Mouse (Mus musculus) thymus, postnatal 36 days (tissue): ENCODE measurements around the gene March4.

Experiments used
- DNase-seq, 2 experiments: peaks; one replicate each; pipeline ENCODE4 v3.0.0; 2022; ENCODE audit warnings: mixed read lengths in 2 of 2

Gene March4

DNA sequence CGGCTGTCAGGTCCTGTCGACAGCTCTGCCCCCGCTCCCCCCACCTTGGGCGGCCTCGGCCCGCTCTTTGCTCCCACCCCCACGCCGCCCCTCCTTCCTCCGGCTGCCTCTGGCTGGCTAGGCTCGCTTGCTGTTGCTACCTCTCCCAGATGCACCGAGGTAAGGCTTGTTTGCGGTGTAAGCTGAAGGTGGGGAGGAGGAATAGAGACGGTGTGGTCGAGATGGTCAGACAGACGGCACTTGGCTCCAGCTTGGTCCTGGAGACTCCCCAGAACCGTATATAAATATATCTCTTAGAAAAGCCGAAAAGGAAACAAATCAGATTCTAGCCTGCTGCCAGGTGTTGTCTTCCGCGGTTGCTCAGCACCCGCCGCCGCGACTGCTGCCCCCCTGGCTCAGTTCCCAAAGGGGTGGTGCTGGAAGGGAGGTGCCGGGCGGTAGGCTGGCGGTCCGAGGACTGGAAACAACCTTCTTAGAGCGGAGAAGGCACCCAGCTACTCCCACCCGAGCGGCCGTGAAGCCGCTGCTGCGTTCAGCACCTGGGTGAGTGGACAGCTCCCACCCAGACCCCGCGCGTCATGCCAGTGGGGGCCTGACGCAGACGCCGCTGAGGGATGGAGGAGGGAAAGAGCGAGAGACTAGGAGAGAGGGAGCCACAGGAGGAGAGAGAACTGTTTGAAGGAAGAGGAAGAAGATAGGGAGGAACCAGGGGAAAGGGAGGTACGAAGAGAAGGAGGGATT is at the start of gene March4:
March4 (minus strand) TSS at position 320 of the 741 bp plus-strand sequence.
- DNase-seq: peak; percentile 28 to 33

DNA sequence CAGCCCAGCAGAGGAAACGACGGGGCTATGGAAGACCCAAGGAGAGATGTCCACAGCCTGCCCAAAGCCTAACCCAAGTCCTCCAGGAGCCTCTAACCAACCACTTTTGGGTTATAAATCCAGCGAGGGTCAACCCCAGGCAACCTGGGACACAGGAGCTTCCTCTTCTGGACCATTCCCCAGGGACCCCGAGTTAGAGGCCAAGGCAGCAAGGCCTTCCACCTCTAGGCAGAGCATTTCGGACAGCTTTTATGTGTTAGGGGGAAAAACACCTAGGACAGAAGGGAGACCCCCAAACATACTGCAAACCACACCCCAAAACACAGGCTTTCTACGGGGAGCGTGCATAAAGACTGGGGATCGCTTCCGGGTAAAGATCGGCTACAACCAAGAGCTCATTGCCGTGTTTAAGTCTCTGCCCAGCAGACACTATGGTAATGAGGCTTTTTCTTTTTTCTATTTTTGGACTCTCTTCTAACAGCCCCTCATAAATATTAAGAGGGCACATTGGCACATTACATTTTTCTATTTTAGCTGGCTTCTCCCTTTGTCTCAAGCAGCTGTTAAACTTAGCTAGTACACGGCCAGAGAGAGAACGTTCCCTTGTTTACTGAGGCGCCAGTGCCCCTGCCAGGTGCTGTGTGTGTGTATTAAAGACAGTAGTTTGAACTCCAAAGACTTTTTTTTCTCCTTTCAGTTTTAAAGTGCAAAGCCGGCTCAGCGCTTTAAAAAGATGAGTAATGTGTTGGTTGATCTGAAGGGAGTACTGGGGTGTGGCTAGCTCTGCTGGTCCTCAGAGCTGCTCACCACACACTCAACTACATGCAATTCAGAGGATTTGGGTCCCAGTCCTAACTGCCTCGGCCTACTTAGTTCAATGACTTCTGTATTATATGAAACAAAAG is 49.5 kb upstream of the March4 start:
- no peak for DNase-seq

DNA sequence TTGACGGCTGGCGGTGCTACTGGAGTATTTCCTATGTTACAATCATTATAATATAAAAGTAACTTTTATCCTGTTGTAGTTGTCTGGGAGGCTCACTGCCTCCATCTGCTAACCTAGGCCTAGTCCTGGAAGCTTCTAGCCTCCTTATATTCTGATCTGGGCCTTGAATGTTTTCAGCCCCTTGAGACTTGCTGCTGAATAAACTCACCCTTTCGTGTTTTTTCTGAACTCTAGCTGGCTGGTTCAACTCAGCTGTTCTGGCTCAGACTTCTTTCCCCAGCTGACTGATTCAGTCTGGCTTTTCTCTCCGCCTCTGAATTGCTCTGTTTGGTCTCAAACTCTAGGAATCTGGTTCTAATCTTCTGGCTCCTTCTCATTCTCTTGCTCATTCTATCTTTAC is 47.2 kb upstream of the March4 start:
- no peak for DNase-seq

DNA sequence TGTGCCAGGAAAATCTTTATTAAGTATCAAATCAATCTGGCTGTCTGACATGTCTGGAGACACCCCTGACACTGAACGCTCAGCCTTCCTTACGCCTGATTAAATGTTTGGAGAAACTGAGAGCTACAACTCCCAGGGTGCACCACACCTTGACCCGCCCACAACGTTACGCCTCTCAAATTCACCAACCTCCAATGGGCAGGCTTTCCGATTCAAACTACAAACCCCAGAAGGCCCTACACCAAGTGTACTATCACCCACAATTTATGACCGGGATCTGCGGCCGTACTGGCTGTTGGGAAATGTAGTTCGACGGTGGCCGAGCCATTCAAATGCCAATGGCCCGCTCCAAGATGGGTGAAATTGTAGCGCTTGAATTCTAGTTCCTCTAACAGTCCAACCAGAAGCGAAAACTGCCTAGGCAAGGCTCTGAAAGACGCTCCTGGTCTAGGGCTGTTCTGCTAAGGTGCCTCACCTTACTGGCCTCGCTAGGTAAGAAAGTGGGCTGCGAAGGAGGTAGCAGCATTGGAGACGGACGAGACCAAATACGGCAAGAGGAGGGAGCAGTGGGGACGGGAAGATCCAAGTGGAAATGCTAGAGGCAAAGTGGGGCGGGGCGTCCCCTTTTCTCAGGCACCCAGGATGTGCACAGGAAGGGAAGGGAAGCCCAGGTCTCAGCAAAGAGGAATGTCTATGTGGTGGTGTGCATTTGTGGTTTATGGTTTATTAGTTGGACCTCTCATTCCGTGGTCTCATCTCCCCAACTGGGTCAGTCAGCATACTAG is 46.4 kb upstream of the March4 start, which contains the start of gene Smarcal1:
Smarcal1 (plus strand) TSS at position 305 of the 785 bp plus-strand sequence.
- peak; percentile 89 to 92 for DNase-seq

DNA sequence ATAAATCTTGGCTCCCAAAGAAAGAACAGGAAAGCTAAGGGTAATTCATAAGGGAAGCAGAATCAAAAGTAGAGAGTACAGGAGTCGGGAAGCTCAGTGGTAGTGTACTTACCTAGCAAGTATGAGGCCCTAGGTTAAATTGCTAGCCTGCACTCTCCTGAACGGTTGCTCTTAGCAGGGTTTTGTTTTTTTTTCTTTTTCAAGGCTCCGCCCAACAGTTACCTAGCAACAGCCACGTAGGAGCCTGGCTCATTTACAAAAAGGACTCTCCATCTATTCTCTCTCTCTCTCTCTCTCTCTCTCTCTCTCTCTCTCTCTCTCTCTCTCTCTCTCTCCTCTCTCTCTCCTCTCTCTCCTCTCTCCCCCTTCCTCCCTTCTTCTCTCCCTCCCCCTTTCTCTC is 42.1 kb upstream of the March4 start:
- DNase-seq: no peak

DNA sequence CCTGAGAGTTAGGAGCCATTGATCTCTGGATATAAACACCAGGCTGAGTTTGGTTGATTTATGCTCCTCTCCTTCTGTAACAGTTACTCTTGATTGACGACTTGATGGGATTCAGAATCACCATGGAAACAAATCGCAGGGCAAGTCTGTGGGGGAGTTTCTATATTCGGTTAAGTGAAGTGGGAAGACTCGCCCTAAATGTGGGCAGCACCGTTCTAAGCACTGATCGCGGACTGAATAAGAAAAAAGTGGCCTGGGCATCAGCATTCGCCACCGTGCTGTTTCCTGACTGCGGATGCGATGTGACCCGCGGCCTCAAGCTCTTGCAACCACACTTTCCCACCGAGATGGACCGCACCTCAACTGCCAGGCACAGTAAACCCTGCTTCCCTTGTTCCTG is 41.6 kb upstream of the March4 start:
- no peak for DNase-seq

DNA sequence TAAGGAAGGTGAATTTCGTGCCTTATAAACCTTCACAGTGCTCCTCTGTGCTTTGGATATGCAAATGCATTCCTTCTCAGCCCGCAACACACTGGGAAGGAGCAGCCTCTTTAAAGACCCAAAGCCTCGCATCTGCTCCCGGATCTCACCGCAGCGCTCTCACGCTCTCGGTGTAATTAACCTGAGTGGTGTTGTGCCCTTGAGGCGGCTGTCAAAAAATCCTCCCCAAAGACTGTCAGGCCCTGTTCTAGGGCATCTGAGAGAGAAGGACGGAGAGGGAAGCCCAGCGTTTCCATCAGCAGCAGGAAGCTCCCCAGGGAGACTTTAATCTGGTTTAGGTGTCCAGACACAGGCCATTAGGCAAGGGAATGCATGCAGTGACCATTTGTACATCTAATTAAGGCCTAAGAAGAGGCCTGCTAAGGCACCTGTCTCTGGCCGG is 40.8 kb upstream of the March4 start:
- DNase-seq: no peak

DNA sequence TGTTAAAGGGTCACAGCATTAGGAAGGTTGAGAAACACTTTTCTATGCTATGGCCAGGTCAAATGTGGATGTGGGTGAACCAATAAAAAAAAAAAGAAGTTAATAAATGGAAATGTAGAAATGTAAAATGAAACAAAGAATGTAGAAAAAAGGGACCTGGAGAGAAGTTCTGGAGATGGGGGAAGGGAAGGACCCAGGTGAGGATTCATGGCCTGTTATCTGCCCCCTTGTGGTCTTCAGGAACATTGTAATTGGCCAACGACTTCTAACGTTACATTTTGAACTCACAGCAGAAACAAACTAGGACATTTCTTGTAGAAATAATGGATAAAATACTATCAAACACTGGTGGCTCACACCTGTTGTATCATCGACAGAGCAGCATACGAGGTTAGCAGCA is 38.4 kb upstream of the March4 start:
- DNase-seq: no peak

DNA sequence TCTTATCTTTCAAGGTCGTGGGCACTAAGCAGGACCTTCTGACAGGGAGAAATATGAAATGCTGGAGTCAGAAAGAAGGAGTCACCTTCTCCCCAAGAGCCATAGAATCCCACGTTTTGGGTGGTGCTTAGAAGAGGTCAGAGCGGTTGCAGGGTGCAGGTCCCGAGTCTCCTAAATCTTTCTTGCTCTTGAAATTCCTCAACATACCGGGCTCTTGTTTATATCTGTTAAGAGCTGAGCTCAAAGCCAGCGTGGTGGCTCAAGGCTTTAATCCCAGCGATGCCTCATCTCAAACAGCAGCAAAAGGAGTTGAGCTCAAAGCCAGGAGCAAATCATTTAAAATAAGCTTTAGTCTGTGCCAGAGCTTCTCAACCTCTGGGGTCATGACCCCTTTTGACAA is 37.9 kb upstream of the March4 start:
- DNase-seq: no peak

DNA sequence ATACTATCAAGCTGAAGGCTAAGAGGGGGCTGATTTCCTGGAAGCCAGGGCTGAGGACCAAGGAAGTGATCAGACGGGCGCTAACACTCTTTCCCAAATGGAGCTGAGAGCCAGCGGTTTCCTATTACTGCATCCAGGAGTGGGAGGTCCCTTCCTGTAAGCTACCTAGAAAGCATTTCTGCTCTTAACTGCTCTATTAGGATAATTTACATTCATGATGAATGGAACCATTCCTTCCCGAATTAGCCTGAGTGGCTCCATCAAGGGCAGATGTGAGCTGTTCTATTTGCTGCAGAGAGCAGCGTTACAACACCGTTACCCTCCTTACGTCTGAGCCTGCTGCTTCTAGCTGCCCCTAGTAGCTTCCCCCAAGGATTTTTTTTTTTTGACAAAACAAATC is 37.3 kb upstream of the March4 start:
- no peak for DNase-seq

DNA sequence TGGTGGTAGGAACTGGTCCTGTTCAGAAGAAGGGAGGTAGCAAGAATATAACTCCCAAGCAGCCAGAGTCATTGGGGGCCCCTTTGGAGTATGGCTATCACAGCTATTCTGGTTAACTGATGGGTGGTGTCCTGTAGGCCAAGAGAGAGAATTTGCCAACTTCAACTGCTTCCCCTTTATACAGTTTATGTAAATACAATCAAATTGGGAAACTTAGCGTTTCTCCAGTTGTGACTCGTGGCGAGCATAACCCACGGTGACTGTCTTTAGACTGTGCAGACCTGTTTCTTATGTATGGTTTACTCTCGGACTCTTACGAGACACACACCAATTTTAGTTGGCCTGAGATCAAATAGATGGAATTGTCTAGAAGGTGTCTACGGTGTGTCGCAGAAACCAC is 32.0 kb upstream of the March4 start:
- DNase-seq: no peak

DNA sequence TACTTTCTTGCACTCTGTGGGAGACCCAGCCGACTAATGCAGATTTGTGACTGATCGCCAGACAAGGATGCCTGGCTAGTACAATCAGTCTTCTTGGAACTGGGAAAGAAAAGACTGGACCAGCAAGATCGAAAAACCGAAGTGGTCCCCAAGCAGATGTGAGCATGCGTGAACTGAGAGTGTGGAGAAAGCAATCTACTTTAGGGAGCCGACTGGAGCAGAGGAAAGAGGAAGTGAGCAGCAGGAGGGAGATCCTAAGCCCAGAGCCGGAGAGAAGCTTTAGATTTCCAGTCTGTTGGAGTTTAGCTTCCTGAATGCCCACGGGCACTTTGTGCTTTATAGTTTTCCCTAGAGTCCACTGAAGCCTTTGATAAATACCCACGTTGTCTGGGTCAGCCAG is 30.3 kb upstream of the March4 start:
- DNase-seq: no peak

DNA sequence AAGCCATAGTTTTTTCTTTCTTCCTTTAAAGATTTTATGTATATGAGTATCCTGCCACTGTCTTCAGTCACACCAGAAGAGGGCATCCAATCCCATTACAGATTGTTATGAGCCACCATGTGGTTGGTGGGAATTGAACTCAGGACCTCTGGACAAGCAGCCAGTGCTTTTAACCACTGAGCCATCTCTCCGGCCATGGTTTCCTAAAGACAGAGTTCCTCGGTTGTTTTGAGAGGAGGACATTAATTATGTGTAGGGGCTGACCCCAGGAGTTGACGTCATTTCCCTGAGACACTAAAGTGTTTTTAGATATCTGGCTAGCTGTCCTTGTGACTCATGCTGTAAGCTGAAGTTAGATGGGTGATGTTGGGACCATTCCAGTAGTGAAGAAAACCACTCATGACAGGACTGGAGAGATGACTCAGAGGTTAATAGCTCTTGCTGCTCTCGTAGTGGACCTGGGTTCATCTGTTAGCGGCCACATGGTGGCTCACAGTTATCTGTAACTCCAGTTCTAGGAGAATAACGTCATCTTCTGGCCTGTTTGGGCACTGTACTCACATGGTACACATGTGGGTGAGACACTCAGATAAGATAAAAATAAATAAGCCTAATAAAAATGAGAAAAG is 27.7 kb upstream of the March4 start:
- DNase-seq: no peak

DNA sequence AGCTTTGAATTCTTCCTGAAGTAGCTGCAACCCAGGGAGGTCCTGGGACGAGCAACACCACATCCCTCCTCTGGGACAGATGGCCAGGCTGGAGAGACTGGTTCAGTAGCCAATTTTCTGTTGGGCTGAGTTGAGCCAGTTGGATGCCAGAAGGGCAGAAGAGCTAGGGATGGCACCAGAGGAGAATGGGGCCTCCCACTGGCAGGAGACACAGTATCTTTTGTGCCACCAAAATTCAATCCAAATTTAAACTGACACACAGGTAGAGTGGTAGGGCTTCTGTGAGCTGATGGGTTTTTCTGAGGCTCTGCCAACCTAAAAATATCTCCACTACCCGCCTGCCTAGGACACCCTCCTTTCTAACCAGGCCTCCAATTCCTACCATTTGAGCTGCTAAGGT is 21.9 kb upstream of the March4 start:
- no peak for DNase-seq

DNA sequence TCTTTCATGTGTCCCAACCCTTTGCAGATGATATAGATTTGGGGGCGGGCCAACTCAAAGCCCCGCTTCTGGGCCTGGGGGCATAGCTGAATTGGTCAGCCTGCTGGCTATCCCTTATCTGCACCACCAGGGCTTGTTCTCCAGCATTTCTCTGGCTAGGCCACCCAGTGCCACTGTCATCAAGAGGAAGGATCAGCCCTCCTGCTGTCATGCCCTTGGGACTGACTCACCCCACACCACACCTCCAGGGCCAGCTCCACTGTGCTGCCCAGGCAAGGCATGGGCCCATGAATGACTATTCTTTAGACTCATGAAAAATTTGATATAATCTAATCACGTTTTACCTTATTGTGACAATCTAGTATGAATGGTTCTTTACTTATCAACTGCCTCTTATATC is 19.7 kb upstream of the March4 start:
- DNase-seq: no peak

DNA sequence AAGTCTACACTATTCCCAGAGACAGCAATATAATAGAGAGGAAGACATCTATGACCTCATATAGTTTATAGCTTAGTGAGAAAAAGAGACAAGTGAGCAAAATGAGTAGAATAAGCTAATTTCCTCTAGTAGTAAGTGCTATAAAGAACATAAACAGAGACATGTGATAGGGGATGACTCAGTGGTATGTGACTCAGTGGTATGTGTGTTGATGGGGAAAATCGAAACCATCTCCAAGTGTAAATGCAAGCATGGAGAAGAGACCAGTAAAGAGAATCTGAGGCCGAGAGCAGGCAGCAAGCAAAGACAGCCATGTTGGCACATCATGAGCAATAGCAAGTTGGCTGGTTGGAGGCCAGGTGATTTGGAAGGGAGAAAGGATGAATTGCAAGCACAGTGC is 13.6 kb upstream of the March4 start:
- no peak for DNase-seq

DNA sequence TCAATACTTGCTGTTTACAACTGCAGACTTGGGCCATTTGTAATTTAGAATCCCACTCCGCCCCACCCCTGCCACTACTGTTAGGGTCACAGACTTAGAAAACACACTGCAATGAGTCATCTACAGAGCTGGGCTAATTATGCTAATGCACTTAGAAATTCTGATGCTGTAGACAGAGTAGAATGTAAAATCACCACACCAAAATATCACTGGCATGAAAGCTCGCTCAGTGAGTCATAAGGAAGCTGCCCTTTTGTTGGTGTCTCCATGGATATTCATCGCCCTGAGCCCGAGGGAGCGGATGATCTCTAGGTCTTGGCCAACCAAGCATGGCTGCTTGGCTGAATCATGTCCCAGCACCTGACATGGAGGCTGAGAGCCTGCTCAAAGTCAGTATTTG is 1.5 kb upstream of the March4 start:
- no peak for DNase-seq

DNA sequence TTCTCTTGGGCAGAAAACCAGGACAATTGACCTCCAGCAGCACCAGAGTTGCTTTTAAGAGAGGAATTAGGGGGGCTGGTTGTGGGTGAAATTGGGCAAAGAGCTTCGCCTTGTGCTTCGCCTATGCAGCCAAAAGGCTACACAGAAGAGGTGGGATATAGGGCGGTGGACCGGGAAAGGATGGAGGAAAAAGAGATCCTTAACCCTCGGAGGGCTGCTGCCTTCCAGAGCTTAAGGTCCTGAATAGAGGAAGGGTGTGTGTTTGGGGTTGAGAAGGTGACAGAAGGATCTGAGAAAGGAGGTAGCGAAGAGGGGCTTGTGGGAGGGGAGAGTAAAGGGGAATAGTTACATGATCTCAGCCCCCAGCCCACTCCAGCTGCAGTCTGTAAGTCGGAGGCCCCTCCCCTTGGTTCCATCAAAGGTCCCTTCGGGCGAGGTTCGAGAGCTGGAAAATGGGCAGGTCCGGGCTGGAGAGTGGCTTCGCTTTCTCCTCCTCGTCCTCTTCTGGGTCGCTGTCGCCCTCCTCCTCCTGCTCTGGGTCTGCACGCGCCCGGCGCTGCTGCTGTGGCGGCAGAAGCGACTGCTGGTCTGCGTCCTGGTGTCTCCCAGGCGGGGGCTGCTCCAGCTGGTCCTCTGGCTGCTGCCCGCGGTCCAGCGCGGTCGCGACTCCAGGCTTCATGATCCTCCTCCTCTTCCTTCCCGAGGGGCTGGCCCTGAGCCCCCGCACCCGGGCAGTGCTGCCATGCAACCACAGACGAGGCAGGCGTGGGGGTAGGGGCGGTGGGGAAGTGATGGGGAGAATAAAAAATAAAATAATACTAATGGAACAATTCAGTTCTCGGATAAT is 782 bp downstream of the March4 start:
- no peak for DNase-seq

DNA sequence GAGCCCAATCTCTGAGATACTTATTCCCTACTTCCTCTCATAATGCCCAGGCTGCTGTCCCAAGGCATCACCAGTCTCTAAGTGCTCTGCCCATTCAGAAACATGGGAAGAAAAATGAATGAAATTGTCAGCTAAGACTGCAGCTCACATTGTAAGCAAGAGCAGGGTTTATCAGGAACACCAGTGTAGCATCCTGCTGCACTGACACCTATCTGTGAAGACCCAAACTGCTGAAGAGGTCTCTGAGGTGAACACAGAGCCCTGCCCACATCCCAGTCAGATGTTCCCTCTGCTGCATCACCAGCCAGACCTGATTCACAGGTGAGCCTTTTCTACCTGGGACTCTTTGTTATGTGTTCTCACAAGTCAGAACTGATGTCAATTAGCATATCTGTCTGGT is 3.3 kb downstream of the March4 start:
- DNase-seq: no peak

DNA sequence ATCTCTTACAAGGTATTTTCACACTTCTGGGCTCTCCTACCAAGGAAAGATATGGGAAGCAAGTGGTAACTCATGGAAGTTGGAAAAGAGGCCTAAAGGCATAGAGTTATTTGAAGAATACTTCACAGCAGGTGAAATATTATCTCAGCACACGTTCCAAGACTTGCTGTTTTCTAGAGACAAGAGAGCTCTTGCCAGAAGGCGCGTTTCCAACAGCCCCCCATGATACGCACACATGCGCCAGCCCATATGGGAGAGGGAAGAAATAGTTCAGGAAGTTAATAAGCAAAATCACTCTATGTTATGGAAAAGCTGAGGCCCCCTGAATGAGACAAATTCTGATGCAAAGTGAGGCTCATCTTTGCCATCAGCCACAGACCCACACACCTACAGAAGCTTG is 3.8 kb downstream of the March4 start:
- DNase-seq: no peak

DNA sequence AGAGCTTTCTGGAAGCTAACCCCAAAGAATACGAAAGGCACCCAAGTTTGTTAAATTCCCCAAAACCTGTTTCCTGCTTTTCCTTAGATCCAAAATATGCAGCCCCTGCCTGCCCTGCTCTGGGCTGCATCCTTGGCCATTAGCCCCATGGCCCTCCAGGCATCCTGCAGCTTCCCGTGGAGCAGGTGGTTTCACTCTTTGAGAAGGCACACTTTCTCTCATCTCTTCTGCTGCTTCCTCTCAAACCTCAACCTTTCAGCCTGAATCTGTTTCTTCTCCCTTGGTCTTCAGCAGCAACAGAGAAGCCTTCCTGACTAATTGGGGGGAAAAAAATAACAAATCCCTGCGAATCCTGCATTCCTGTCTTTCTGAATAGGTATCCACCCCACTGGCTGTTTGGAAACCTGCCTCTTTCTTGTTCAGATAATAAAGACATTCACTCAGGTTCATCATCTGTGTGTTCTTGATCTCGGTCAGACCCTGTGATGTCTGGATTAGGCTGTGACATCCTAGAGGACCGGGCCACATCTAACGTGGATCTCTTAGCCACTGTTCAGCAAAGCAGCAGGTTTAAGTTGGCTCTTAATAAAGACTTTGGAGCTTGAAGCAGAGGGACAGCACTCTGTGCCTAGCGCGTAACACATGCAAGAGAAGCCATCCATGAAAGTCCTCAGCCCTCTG is 6.1 kb downstream of the March4 start:
- DNase-seq: no peak
